Mouse (Mus musculus): ENCODE results near the gene Tec.

Gene Tec

GRCm38 (mm10) chr5:72888260-72888659 lies 20.0 kb upstream of the Tec start:
- DNase-seq = no peak

GRCm38 (mm10) chr5:72886458-72887222 lies 18.4 kb upstream of the Tec start:
- DNase-seq = no peak

- no peak for DNase-seq
Observed at GRCm38 (mm10) chr5:72883706-72884105, 15.4 kb upstream of the Tec start.

GRCm38 (mm10) chr5:72882412-72882765 lies 14.1 kb upstream of the Tec start:
- DNase-seq = no peak

GRCm38 (mm10) chr5:72881748-72882411 lies 13.6 kb upstream of the Tec start:
- DNase-seq = no peak

- DNase-seq = no peak
Observed at GRCm38 (mm10) chr5:72879736-72880135, 11.5 kb upstream of the Tec start.

- no peak for DNase-seq
Observed at GRCm38 (mm10) chr5:72871114-72871513, 2.8 kb upstream of the Tec start.

GRCm38 (mm10) chr5:72869779-72870608 lies 1.7 kb upstream of the Tec start:
- no peak for DNase-seq

- no peak for DNase-seq
Observed at GRCm38 (mm10) chr5:72867036-72867672, 1.1 kb downstream of the Tec start.

- DNase-seq = no peak
Observed at GRCm38 (mm10) chr5:72866260-72866905, 1.9 kb downstream of the Tec start.

GRCm38 (mm10) chr5:72864654-72865178 lies 3.6 kb downstream of the Tec start:
- no peak for DNase-seq

- DNase-seq = no peak
Observed at GRCm38 (mm10) chr5:72863166-72863565, 5.1 kb downstream of the Tec start.

- no peak for DNase-seq
Observed at GRCm38 (mm10) chr5:72861726-72862385, 6.4 kb downstream of the Tec start.

- DNase-seq = no peak
Observed at GRCm38 (mm10) chr5:72860899-72861298, 7.4 kb downstream of the Tec start.

GRCm38 (mm10) chr5:72858306-72858705 lies 10.0 kb downstream of the Tec start:
- no peak for DNase-seq

GRCm38 (mm10) chr5:72857756-72858155 lies 10.5 kb downstream of the Tec start:
- no peak for DNase-seq

GRCm38 (mm10) chr5:72856255-72856878 lies 11.9 kb downstream of the Tec start:
- DNase-seq = no peak

GRCm38 (mm10) chr5:72855685-72856124 lies 12.6 kb downstream of the Tec start:
- DNase-seq = peak; percentile 73

GRCm38 (mm10) chr5:72854141-72854990 lies 13.9 kb downstream of the Tec start:
- no peak for DNase-seq

GRCm38 (mm10) chr5:72853365-72853764 lies 14.9 kb downstream of the Tec start:
- no peak for DNase-seq
